Mouse (Mus musculus) cerebellum, adult 2 months (tissue): ENCODE measurements around the gene Bach2. TPM values are rescaled to one million over a fixed set of nuclear protein-coding genes. Genes with fewer than 3 reads are reported as not detected.
A peak's percentile ranks its signal among the peaks of the same experiment; 100 is the strongest.

Experiments used
- DNase-seq, 2 experiments: peaks; one replicate each; pipeline ENCODE4 v3.0.0; 2021
- H3K27ac ChIP-seq: fragments of 200-500 bp; 2 replicates; pipeline ENCODE4 v1.5.1; 2012; ENCODE audit warnings: low read length, control low read depth, inconsistent platforms; ENCODE audit not compliant: insufficient read depth
- H3K27me3 ChIP-seq: fragments of 200-500 bp; 2 replicates; pipeline ENCODE4 v1.6.1; 2012; ENCODE audit warnings: inconsistent platforms, mild to moderate bottlenecking, low read length, moderate library complexity; ENCODE audit not compliant: control insufficient read depth, insufficient read depth
- H3K4me1 ChIP-seq: fragments of 200-500 bp; 2 replicates; pipeline ENCODE4 v1.6.1; 2011; ENCODE audit warnings: low read length; ENCODE audit not compliant: control insufficient read depth, insufficient read depth
- H3K4me3 ChIP-seq: fragments of 200-500 bp; replicated peaks from 2 replicates; pipeline ENCODE3; 2011; ENCODE audit warnings: mild to moderate bottlenecking, low read depth, low read length, control low read depth; ENCODE audit not compliant: insufficient read depth
- CTCF ChIP-seq: fragments of 200-500 bp; IDR thresholded peaks from 2 replicates; pipeline ENCODE4 v1.5.1; 2011; ENCODE audit warnings: low read depth, mild to moderate bottlenecking, control low read depth, low read length, moderate library complexity, borderline replicate concordance; ENCODE audit not compliant: insufficient read depth
- POLR2A ChIP-seq: fragments of 200-500 bp; IDR thresholded peaks from 2 replicates; pipeline ENCODE4 v1.6.1; 2011; ENCODE audit warnings: low read length, control low read depth, borderline replicate concordance; ENCODE audit not compliant: insufficient read depth
- WGBS: fragments of 180-500 bp; shearing (Covaris S2); methylation state at CpG from one replicate; pipeline ENCODE4 v1.1.7; 2018; 5-methylcytosine and 5-hydroxymethylcytosine counted together
- polyA plus RNA-seq: library from polyadenylated mRNA; depleted of rRNA; stranded (reverse); fragments of >200 nt; gene quantifications from 2 replicates; pipeline ENCODE4 v1.2.3, GENCODE M21; 2012

The Bach2 gene
- polyA plus RNA-seq, 1 experiment = 4.7 TPM

GRCm38 (mm10) chr4:32328561-32328960 lies 90.0 kb downstream of the Bach2 start:
- no peaks in the 10 kb centered on the region for H3K27me3 ChIP-seq
- WGBS = 96% methylated on average over 2 of the region's 2 CpGs
- H3K4me3 ChIP-seq = no peak overlapping the region
- TF ChIP-seq POLR2A (no peak), CTCF (no peak)
- peak in 1 of 2 experiments; percentile 2 for DNase-seq
- no peak overlapping the region for H3K27ac ChIP-seq
- peaks cover 13% of the 10 kb centered on the region for H3K4me1 ChIP-seq

DNA sequence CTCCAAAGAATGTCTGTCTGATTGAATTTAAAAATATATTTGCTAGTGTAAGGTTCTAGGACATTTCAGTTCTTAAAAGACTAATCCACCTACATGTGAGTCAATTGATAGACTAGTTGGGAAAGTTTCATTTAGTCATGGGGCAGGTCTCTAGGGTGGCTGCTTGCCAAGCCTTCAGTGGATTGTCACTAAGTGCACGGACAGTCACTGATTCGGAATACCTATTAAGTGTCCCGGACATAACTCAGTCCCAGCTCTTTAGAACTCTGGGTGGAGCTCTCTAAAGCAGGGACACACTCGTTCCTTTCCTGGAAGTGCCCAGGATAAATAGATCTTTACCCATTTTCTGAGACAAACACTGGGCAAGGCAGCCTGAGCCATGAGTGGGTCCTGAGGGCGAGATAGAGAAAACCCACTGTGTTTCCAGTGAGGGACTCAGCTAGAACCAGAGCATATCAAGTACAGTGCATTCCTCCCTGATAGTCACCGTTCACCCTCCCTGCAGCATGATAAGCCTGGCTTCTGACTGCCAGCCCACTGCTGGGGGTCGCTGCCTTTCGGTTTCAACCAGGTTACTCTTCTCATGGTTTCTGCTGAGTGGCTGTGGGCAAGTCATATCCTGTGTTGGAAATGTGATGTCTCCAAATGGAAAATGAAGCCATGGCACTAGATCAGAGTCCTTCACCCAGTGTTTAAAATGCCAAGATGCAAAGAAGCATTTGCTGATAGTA lies 92.1 kb downstream of the Bach2 start:
- no peak overlapping the region for H3K4me3 ChIP-seq
- peak in 1 of 2 experiments; percentile 1 for DNase-seq
- no peak for TF ChIP-seq POLR2A
- no peak for TF ChIP-seq CTCF
- H3K4me1 ChIP-seq = peaks cover 8% of the 10 kb centered on the region
- 73% methylated on average over 8 of the region's 8 CpGs for WGBS
- no peaks in the 10 kb centered on the region for H3K27me3 ChIP-seq
- no peak overlapping the region for H3K27ac ChIP-seq

- no peak for DNase-seq
- H3K4me1 ChIP-seq = no peaks in the 10 kb centered on the region
- 97% methylated on average over 12 of the region's 12 CpGs for whole genome bisulfite sequencing
Observed at GRCm38 (mm10) chr4:32332028-32332427, 93.4 kb downstream of the Bach2 start.

GRCm38 (mm10) chr4:32334131-32334530 lies 95.5 kb downstream of the Bach2 start:
- TF ChIP-seq POLR2A (no peak), CTCF (no peak)
- Histone ChIP-seq H3K4me3 (no peak overlapping the region), H3K4me1 (no peaks in the 10 kb centered on the region), H3K27me3 (no peaks in the 10 kb centered on the region), H3K27ac (no peak overlapping the region)
- DNase-seq = no peak
- 92% methylated on average over 1 of the region's 1 CpGs for WGBS

More at GRCm38 (mm10) chr4:32332028-32332427, 93.4 kb downstream of the Bach2 start:
- Histone ChIP-seq H3K27ac (no peak overlapping the region), H3K27me3 (no peaks in the 10 kb centered on the region), H3K4me3 (no peak overlapping the region)
- no peak for TF ChIP-seq CTCF
- no peak for TF ChIP-seq POLR2A

- WGBS = 96% methylated on average over 5 of the region's 5 CpGs
- H3K4me1 ChIP-seq = no peaks in the 10 kb centered on the region
- no peaks in the 10 kb centered on the region for H3K27me3 ChIP-seq
- H3K27ac ChIP-seq = no peak overlapping the region
- no peak overlapping the region for H3K4me3 ChIP-seq
- no peak for DNase-seq
- TF ChIP-seq CTCF (no peak), POLR2A (no peak)
Observed at GRCm38 (mm10) chr4:32334765-32335164, 96.2 kb downstream of the Bach2 start.

- Histone ChIP-seq H3K4me3 (no peak overlapping the region), H3K4me1 (no peaks in the 10 kb centered on the region), H3K27ac (no peak overlapping the region), H3K27me3 (no peaks in the 10 kb centered on the region)
- 91% methylated on average over 12 of the region's 12 CpGs for whole genome bisulfite sequencing
- no peak for TF ChIP-seq CTCF
- TF ChIP-seq POLR2A = no peak
- DNase-seq = no peak
Observed at GRCm38 (mm10) chr4:32335659-32336058, 97.1 kb downstream of the Bach2 start.

DNA sequence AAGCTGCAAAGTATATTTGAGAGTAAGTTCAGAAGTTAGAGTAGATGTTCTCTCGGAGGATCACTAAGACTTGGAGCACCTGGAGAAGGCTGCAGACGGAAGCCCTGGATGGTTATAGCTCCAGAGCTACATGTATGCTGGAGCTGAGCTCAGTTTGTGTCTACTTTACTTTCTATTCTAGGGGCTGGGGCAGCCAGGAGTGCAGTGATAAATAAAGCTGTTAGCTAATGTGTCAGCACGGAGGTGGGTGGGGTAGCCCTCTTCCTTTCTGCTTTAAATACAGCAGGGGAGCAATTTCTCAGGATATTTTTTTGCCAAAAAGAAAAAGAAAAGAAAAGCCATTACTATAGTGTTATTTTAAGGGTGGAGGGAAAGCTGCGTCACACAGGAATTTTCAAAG lies 98.0 kb downstream of the Bach2 start:
- TF ChIP-seq CTCF = no peak
- no peak for TF ChIP-seq POLR2A
- H3K4me1 ChIP-seq = no peaks in the 10 kb centered on the region
- no peak for DNase-seq
- H3K27me3 ChIP-seq = no peaks in the 10 kb centered on the region
- no peak overlapping the region for H3K4me3 ChIP-seq
- 87% methylated on average over 4 of the region's 4 CpGs for WGBS
- no peak overlapping the region for H3K27ac ChIP-seq

DNA sequence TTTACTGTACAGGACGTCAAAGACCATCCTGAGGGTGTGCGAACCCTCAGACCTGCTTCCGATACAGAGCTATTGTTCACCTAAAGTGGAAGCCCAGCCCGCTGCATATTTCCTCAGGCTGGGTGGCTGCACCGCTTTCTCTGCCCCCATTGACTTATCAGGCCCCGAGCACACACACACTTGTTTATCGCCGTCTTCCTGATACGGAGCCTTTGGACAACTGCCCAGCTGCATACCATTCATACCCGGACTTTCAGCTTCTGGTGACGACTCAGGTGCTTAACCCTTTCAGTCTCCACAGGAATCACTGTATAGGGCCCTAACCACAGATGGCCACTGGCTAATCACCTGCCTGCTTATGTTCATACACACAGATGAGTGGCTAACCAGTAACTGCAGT lies 99.0 kb downstream of the Bach2 start:
- no peaks in the 10 kb centered on the region for H3K27me3 ChIP-seq
- H3K4me3 ChIP-seq = no peak overlapping the region
- TF ChIP-seq POLR2A = no peak
- no peak for TF ChIP-seq CTCF
- DNase-seq = peak in 1 of 2 experiments; percentile 8
- H3K4me1 ChIP-seq = no peaks in the 10 kb centered on the region
- 51% methylated on average over 11 of the region's 11 CpGs for WGBS
- no peak overlapping the region for H3K27ac ChIP-seq
